Mouse (Mus musculus): ENCODE data around the gene Zfp513.

The Zfp513 gene

GRCm38 (mm10) chr5:31162462-31162861 lies 39.6 kb downstream of the Zfp513 start:
- DNase-seq: no peak

- peak; percentile 76 for DNase-seq
These were observed 48.0 kb downstream of the Zfp513 start, which contains the start of gene Mpv17 for GRCm38 (mm10) chr5:31154152-31154553. Mpv17 (minus strand) TSS chr5:31154251.

GRCm38 (mm10) chr5:31153516-31154151 lies 48.5 kb downstream of the Zfp513 start:
- no peak for DNase-seq

GRCm38 (mm10) chr5:31151746-31152145 lies 50.4 kb downstream of the Zfp513 start:
- DNase-seq: no peak

- DNase-seq: no peak
These were observed 52.3 kb downstream of the Zfp513 start for GRCm38 (mm10) chr5:31149781-31150180.
